Mouse (Mus musculus) heart, postnatal 0 days (tissue): ENCODE results near the gene Chia1.
"Not testable (repeated sequence)": the region's sequence is repeated elsewhere in the genome, so short reads cannot be mapped to it uniquely, and the experiment has no call there.

ENCODE experiments used
- CTCF ChIP-seq: IDR thresholded peaks from 2 replicates; pipeline ENCODE4 v1.5.1; 2016; ENCODE audit warnings: antibody characterized with exemption, control low read depth, low read depth
- EP300 ChIP-seq: IDR thresholded peaks from 2 replicates; pipeline ENCODE4 v1.6.1; 2016; ENCODE audit warnings: antibody characterized with exemption, low read depth

GRCm38 (mm10) chr3:106067707-106068106 lies 45.3 kb upstream of the Chia1 start:
- not testable (repeated sequence) for TF ChIP-seq CTCF, EP300
